In genomic region chr5:77807726-77808125, GRCm38 (mm10) we compare ENCODE assay signal across 9 mouse cellular contexts.
DNase-seq lines count a peak whose midpoint lies in the region; ATAC-seq lines count a peak whose summit lies in the region.
"Had no signal": no experiment of that assay in that cellular context is flagged by ENCODE, and none has a peak within 500 bp of the region (broad histone marks: within the 10 kb centered on the region; RNA-seq: fewer than 3 reads in every experiment).

No protein-coding gene starts in this region.

- no peak for ATAC-seq in kidney, embryonic 14.5 days (ENCODE audit: low FRiP score, low TSS enrichment)
- no peak for ATAC-seq in erythroid progenitor cell, adult 5-6 weeks (replicated peaks; ENCODE audit: low FRiP score, poor library complexity, severe bottlenecking)

- H3K4me2 ChIP-seq in kidney, embryonic 14.5 days (replicated peaks; ENCODE audit: low read depth, low read length), result no peak overlapping the region
- H3K4me2 ChIP-seq: embryonic facial prominence, embryonic 12.5 days had no signal

- no peaks in the 10 kb centered on the region for H3K36me3 ChIP-seq in kidney, embryonic 14.5 days (ENCODE audit: control insufficient read depth, insufficient read depth, low read length)
- H3K36me3 ChIP-seq: embryonic facial prominence, embryonic 12.5 days had no signal

- H3K27ac ChIP-seq in kidney, embryonic 14.5 days (ENCODE audit: low read depth, low read length), result no peak overlapping the region
- H3K27ac ChIP-seq: embryonic facial prominence, embryonic 12.5 days had no signal

- H3K9me3 ChIP-seq in kidney, embryonic 14.5 days (ENCODE audit: control insufficient read depth, low read length), result no peaks in the 10 kb centered on the region
- H3K9me3 ChIP-seq: embryonic facial prominence, embryonic 12.5 days had no signal

- 36% methylated on average over 3 of the region's 3 CpGs for WGBS in kidney, embryonic 14.5 days

- DNase-seq in kidney, adult 11 months, result peak; percentile 6
- peak; percentile 39 for DNase-seq in adipocyte (ENCODE audit: low spot score)
- peak; percentile 64 for DNase-seq in embryo, embryonic 11.5 days (ENCODE audit: low read depth, low spot score)
- peak; percentile 60 for DNase-seq in hindlimb bud, embryonic 11.5 days (ENCODE audit: extremely low spot score, low read depth, low spot score)
- DNase-seq in left cerebral cortex, postnatal 14 days (ENCODE audit: low spot score in 2 of 2), result peak; percentile 82 to 87
- DNase-seq in ovary, postnatal 36 days (ENCODE audit: low spot score), result peak; percentile 47

- H3K4me3 ChIP-seq in kidney, embryonic 14.5 days (ENCODE audit: low read length), result no peak overlapping the region
- H3K4me3 ChIP-seq: embryonic facial prominence, embryonic 12.5 days had no signal

- no peaks in the 10 kb centered on the region for H3K27me3 ChIP-seq in kidney, embryonic 14.5 days (ENCODE audit: control insufficient read depth, insufficient read depth, low read length)
- H3K27me3 ChIP-seq: embryonic facial prominence, embryonic 12.5 days had no signal

- intact Hi-C loops in left cerebral cortex, postnatal 14 days (cut with DNase I), result no loop called here

- H3K4me1 ChIP-seq in kidney, embryonic 14.5 days (ENCODE audit: control insufficient read depth, insufficient read depth, low read length), result no peaks in the 10 kb centered on the region
- H3K4me1 ChIP-seq: embryonic facial prominence, embryonic 12.5 days had no signal

- no peak overlapping the region for H3K9ac ChIP-seq in kidney, embryonic 14.5 days (ENCODE audit: low read depth, low read length)
- H3K9ac ChIP-seq: embryonic facial prominence, embryonic 12.5 days had no signal

Comparison
In these comparisons a context has a peak if more than half of its experiments do, and no peak if none do; other contexts are left out.
1. DNase-seq: peak in every context shown above with its lines; median percentile 84 in left cerebral cortex, postnatal 14 days; 64 in embryo, embryonic 11.5 days; 60 in hindlimb bud, embryonic 11.5 days; 47 in ovary, postnatal 36 days; 39 in adipocyte; 6 in kidney, adult 11 months.